Mouse (Mus musculus) right cerebral cortex, postnatal 4 days (tissue): Measurements from ENCODE around the gene Tmem108.

Experiments
- DNase-seq: peaks from one replicate; pipeline ENCODE4 v3.0.0-alpha.2; 2022

Tmem108 gene

GRCm38 (mm10) chr9:103761647-103762084 is at the start of gene Tmem108:
Tmem108 (minus strand) TSS chr9:103761837.
- DNase-seq = peak; percentile 86

- no peak for DNase-seq
These were observed 27.4 kb upstream of the Tmem108 start for GRCm38 (mm10) chr9:103789029-103789428.

DNA sequence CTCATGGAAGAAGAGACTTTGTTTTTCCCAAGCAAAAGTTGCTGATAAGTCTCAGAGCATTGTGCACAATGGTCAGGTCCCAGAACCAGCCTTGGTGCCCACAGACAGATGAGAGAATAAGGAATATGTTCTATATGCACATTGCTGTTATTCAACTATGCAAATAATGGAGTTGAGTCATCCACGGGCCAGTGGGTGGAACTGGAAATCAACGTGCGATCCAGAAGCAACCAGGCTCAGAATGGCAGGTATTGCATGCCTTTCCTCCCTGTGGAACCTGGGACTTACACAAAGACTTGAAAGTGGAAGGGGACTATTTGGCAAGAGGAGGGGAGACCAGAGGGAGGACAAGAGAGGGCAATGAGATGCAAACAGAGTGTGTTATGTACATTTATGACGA is 22.5 kb upstream of the Tmem108 start:
- no peak for DNase-seq

GRCm38 (mm10) chr9:103783276-103783675 is 21.6 kb upstream of the Tmem108 start:
- no peak for DNase-seq

DNA sequence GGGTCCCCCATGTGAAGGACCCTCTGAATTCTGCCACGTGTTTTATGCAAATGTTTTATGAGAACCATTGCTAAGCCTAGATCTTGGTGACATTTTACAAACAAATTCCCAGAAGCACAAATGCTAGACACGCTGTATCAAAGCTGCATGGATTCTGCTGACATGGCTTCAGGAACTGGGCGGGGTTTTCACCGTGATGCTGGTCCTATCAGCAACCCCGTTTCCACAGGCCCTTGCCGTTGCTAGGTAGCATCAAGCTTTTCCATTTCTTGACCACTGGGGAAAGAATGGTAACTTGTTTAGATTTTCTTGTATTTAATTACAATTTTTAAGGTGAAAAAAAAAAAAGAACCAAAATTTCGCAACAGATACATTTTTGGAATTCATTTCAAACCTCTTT is 20.7 kb upstream of the Tmem108 start:
- no peak for DNase-seq

DNA sequence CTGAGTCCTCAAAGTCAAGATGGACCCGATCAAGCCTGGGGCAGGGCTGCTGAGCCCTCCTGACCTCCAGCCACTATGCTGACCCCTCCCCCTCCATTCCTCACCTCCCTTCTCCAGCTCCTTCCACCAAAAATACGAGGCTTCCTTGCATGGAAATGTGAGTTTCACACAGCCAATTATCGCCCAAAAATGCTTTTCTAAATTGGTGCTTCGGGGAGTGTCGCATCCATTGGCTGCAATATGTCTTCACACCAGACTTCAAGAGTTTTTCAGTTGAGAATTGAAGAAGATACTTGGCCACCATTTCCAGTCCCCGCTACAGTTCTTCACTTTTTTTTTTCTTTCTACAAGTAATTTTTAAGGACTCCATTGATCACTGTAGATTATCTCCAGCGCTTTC is 19.8 kb upstream of the Tmem108 start:
- DNase-seq = no peak

GRCm38 (mm10) chr9:103780598-103780997 is 19.0 kb upstream of the Tmem108 start:
- DNase-seq = no peak

- DNase-seq = no peak
These were observed 16.5 kb upstream of the Tmem108 start for GRCm38 (mm10) chr9:103778185-103778584.

- DNase-seq = no peak
These were observed 476 bp downstream of the Tmem108 start for GRCm38 (mm10) chr9:103761151-103761571.

DNA sequence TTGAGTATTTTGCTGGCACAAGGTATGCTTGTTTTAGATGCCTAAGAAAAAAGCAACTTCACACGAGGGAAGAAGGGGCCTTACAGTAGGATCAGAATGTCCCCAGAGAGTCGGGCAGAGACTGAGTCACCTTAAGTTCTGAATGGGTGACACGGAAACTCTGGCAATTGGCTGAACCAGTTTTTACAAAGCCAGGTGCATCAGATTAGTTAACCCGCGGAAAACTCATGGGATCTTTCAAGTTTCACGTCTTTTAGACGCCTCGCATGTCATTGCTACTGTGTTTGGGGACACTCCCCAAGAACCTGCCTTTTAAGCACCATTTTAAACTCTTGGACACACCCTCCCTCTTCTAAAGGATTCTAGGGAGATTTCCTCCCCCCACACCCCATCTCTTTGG is 1.3 kb downstream of the Tmem108 start:
- DNase-seq = no peak

GRCm38 (mm10) chr9:103759829-103760228 is 1.8 kb downstream of the Tmem108 start:
- no peak for DNase-seq

- DNase-seq = peak; percentile 85
These were observed 2.5 kb downstream of the Tmem108 start for GRCm38 (mm10) chr9:103758930-103759695.

DNA sequence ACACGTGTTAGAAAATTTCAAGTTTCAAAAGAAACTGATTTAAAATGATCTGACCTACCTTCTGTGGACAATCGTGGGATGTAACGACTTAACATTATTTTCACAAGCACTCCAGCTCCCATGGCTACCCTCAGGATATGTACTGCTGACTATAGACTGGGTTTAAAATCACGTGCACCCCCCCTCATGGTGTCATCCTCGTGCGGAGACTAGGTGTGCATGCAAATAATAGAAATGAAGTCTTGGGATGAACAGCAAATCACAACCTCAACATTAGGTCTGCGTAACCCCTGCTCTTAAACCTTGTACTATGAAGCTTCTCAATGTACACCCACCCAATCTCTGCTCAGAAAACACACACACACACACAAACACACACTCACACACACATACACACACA is 3.4 kb downstream of the Tmem108 start:
- no peak for DNase-seq

GRCm38 (mm10) chr9:103752618-103753017 is 9.0 kb downstream of the Tmem108 start:
- no peak for DNase-seq

- DNase-seq = no peak
These were observed 10.1 kb downstream of the Tmem108 start for GRCm38 (mm10) chr9:103751568-103751967.

- DNase-seq = no peak
These were observed 11.1 kb downstream of the Tmem108 start for GRCm38 (mm10) chr9:103750491-103750890.

DNA sequence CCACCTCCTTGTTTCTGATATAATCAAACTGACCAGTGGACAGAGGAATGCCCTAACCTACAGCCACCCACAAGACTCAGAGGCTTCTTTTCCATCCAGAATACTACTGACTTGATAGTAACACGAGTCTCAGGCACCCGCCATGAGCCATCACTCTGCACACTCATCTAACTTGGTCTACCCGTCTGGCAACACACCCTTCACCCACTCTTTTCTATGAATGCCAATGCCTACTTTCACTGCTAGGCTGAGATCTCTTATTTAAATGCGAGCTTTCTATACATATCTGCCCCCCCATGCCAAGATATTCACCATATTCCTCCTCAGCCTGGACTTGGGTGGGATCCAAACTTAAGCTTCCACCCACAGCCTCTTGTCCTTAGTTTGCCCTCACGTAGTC is 15.0 kb downstream of the Tmem108 start:
- no peak for DNase-seq

DNA sequence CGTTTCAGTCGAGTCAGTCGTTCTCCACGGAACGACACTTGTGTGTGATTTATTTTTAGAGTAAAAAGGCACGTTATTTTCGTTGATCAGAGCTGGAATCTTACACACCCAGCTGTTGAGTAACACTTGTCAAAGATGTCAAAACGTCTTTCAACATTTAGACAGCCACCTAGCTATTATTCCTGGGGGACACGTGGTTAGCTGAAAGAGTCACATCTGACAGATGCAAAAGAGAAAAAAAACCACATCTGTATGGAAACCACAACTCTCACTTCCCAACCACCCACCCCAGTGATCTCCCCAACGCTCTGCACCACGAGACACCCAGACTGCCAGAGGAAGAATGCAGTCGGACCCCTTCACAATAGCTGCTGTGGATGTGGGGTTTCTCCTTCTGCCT is 21.5 kb downstream of the Tmem108 start:
- no peak for DNase-seq

- DNase-seq = no peak
These were observed 22.6 kb downstream of the Tmem108 start for GRCm38 (mm10) chr9:103739062-103739461.

- DNase-seq = no peak
These were observed 31.9 kb downstream of the Tmem108 start for GRCm38 (mm10) chr9:103729716-103730115.

- no peak for DNase-seq
These were observed 34.7 kb downstream of the Tmem108 start for GRCm38 (mm10) chr9:103726751-103727462.

DNA sequence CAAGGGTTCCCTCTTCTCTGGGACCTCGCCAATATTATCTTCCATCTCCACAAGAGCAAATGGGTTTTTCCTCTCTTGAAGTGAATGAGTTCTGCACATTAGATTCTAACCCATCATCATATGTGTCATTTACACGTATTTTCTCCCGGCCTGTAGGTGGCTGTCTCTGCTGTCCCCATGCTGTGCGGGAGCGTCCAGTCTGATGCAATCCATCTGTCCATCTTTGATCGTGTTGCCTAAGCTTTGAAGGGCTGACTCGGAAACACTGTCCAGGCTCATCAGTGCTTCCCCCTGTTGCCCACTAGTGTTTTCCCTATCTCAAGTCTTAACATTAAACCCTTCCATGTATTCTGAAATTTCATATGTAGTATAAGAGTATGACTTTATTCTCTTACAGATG is 36.1 kb downstream of the Tmem108 start:
- DNase-seq = no peak

DNA sequence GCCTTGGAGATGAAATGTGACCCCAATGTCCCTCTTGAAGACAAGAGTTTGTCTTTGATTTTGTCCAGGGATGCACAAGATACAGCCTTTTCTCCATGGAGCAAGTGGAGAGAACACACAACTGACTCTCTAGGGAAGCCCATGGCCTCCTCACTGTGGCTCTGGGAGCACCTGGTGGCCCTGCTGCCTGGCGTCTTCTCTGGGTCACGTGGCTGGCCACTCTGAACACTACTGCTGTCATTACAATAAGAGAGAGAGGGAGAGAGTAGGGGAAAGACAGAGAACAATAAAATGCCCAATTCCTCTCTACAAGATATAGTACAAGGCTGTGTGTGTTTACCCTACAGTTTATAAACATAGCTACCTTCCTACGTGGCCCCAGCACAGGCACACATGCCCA is 40.2 kb downstream of the Tmem108 start:
- DNase-seq = no peak

- no peak for DNase-seq
These were observed 40.6 kb downstream of the Tmem108 start for GRCm38 (mm10) chr9:103721081-103721480.
